Mouse (Mus musculus): ENCODE measurements around the gene Arl15.

DNA sequence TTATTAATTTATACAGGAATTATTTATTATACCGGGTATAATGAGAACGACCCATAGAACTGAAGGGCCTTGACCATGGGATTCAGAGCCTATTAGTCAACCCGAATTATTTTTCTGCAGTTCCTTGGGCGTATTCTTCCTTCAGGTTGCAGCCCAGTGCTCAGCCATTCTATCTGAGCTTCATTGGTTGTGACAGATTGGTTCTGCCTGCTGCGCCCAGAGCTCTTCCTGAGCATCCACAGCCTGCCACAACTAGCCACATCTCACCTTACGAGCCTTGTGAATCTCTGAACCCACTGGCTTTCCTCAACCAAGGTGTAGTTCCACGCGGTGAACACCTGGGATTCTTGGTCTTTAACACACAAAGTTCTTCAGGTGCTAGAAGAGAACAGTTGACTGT lies 350.9 kb downstream of the Arl15 start:
- no peak for TF ChIP-seq GATA1 (IDR thresholded peaks at IDR 0.05; ENCODE audit: borderline replicate concordance, low read length)
- no peak for TF ChIP-seq FLI1 (IDR thresholded peaks at IDR 0.05; ENCODE audit: low read length)
